Mouse (Mus musculus) MEL (cell line): ENCODE data around the gene Cdkn1a. TPM values are rescaled to one million over a fixed set of nuclear protein-coding genes. Genes with fewer than 3 reads are reported as not detected.
A peak's percentile ranks its signal among the peaks of the same experiment; 100 is the strongest.

Source experiments
- DNase-seq: peaks from one replicate; pipeline ENCODE4 v3.0.0; 2011; ENCODE audit warnings: low read depth, low spot score
- H3K27ac ChIP-seq: 2 replicates; pipeline ENCODE4 v1.5.1; 2012; ENCODE audit warnings: low read depth, mild to moderate bottlenecking, control low read depth, low read length, moderate library complexity; ENCODE audit not compliant: control insufficient read depth
- H3K27me3 ChIP-seq, 2 experiments: fragments of 150-350 bp in 1 of 2; sonication (generic) in 1 of 2; 2 replicates each; pipeline ENCODE4 v1.6.1; 2012; ENCODE audit warnings: low read length in 2 of 2, mild to moderate bottlenecking in 2 of 2, improper control_type of control experiment in 1 of 2, moderate library complexity in 1 of 2; ENCODE audit not compliant: insufficient read depth in 2 of 2, control insufficient read depth in 1 of 2
- H3K36me3 ChIP-seq, 2 experiments: 2 replicates each; pipeline ENCODE4 v1.6.1; 2012 to 2014; ENCODE audit warnings: low read length in 2 of 2, improper control_type of control experiment in 1 of 2, inconsistent platforms in 1 of 2, mild to moderate bottlenecking in 1 of 2; ENCODE audit not compliant: insufficient read depth in 2 of 2, control insufficient read depth in 1 of 2
- H3K4me1 ChIP-seq, 2 experiments: fragments of 150-350 bp in 1 of 2; sonication (generic) in 1 of 2; 2 replicates each; pipeline ENCODE4 v1.6.1; 2012; ENCODE audit warnings: low read length in 2 of 2, improper control_type of control experiment in 1 of 2, mild to moderate bottlenecking in 1 of 2; ENCODE audit not compliant: insufficient read depth in 2 of 2, control insufficient read depth in 1 of 2
- H3K4me3 ChIP-seq, 2 experiments: fragments of 150-350 bp in 1 of 2; sonication (generic) in 1 of 2; 2 replicates each; pipeline ENCODE4 v1.5.1; 2012; ENCODE audit warnings: low read depth in 2 of 2, low read length in 2 of 2, mild to moderate bottlenecking in 2 of 2, moderate library complexity in 2 of 2, control low read depth in 1 of 2, improper control_type of control experiment in 1 of 2; ENCODE audit not compliant: control insufficient read depth in 1 of 2, insufficient read depth in 1 of 2
- H3K79me2 ChIP-seq: 2 replicates; pipeline ENCODE4 v1.6.1; 2012; ENCODE audit warnings: mild to moderate bottlenecking, low read length, moderate library complexity; ENCODE audit not compliant: control insufficient read depth, poor library complexity, insufficient read depth
- H3K9ac ChIP-seq: 2 replicates; pipeline ENCODE4 v1.6.1; 2012; ENCODE audit warnings: low read depth, mild to moderate bottlenecking, control low read depth, low read length, moderate library complexity; ENCODE audit not compliant: control insufficient read depth, poor library complexity, severe bottlenecking
- H3K9me3 ChIP-seq: fragments of 150-350 bp; sonication (generic); replicated peaks from 2 replicates; pipeline ENCODE4 v1.6.1; 2012; ENCODE audit warnings: mild to moderate bottlenecking, low read length, improper control_type of control experiment, moderate library complexity; ENCODE audit not compliant: insufficient read depth
- BHLHE40 ChIP-seq: IDR thresholded peaks from 2 replicates; pipeline ENCODE4 v1.6.1; 2012; ENCODE audit warnings: low read depth, mild to moderate bottlenecking, inconsistent platforms, low read length, improper control_type of control experiment, borderline replicate concordance
- ELF1 ChIP-seq: IDR thresholded peaks from 2 replicates; pipeline ENCODE4 v1.6.1; 2014; ENCODE audit warnings: low read depth, mild to moderate bottlenecking, inconsistent platforms, low read length, improper control_type of control experiment, moderate library complexity
- EP300 ChIP-seq, 2 experiments: IDR thresholded peaks; 2 replicates each; pipeline ENCODE4 v1.6.1; 2011; ENCODE audit warnings: improper control_type of control experiment in 2 of 2, low read length in 2 of 2, low read depth in 1 of 2, mild to moderate bottlenecking in 1 of 2
- ETS1 ChIP-seq: IDR thresholded peaks from 2 replicates; pipeline ENCODE4 v1.6.1; 2012; ENCODE audit warnings: low read depth, mild to moderate bottlenecking, inconsistent platforms, low read length, improper control_type of control experiment, moderate library complexity
- GABPA ChIP-seq: IDR thresholded peaks from 2 replicates; pipeline ENCODE4 v1.6.1; 2012; ENCODE audit warnings: low read depth, mild to moderate bottlenecking, inconsistent platforms, low read length, improper control_type of control experiment, moderate library complexity
- JUND ChIP-seq: IDR thresholded peaks from 2 replicates; pipeline ENCODE4 v1.6.1; 2011; ENCODE audit warnings: low read depth, mild to moderate bottlenecking, improper control_type of control experiment, low read length
- KAT2A ChIP-seq: conservative IDR thresholded peaks from 2 replicates; pipeline ENCODE4 v1.6.1; 2012; ENCODE audit warnings: low read depth, low read length, improper control_type of control experiment, inconsistent platforms
- MAFK ChIP-seq: IDR thresholded peaks from 2 replicates; pipeline ENCODE4 v1.6.1; 2011; ENCODE audit warnings: low read depth, mild to moderate bottlenecking, low read length, improper control_type of control experiment, borderline replicate concordance
- MAZ ChIP-seq: IDR thresholded peaks from 2 replicates; pipeline ENCODE4 v1.6.1; 2012; ENCODE audit warnings: low read depth, mild to moderate bottlenecking, inconsistent platforms, low read length, improper control_type of control experiment
- MEF2A ChIP-seq: IDR thresholded peaks from 2 replicates; pipeline ENCODE4 v1.6.1; 2014; ENCODE audit warnings: low read depth, mild to moderate bottlenecking, inconsistent platforms, low read length, improper control_type of control experiment; ENCODE audit not compliant: poor library complexity, insufficient replicate concordance, severe bottlenecking; ENCODE audit errors: extremely low read depth
- MYB ChIP-seq: IDR thresholded peaks from 2 replicates; pipeline ENCODE4 v1.6.1; 2011; ENCODE audit warnings: mild to moderate bottlenecking, low read depth, low read length, improper control_type of control experiment
- MYC ChIP-seq: IDR thresholded peaks from 2 replicates; pipeline ENCODE4 v1.6.1; 2011; ENCODE audit warnings: low read depth, mild to moderate bottlenecking, low read length, improper control_type of control experiment, moderate library complexity
- NELFE ChIP-seq: IDR thresholded peaks from 2 replicates; pipeline ENCODE4 v1.6.1; 2011; ENCODE audit warnings: low read depth, low read length, improper control_type of control experiment
- POLR2A ChIP-seq, 2 experiments: IDR thresholded peaks; 2 replicates each; pipeline ENCODE4 v1.6.1; 2011 to 2012; ENCODE audit warnings: low read length in 2 of 2, mild to moderate bottlenecking in 2 of 2, control low read depth in 1 of 2, improper control_type of control experiment in 1 of 2, low read depth in 1 of 2, moderate library complexity in 1 of 2; ENCODE audit not compliant: control insufficient read depth in 1 of 2, insufficient read depth in 1 of 2, poor library complexity in 1 of 2
- RCOR1 ChIP-seq: IDR thresholded peaks from 2 replicates; pipeline ENCODE4 v1.6.1; 2012; ENCODE audit warnings: low read depth, mild to moderate bottlenecking, inconsistent platforms, low read length, improper control_type of control experiment
- SMC3 ChIP-seq: IDR thresholded peaks from 2 replicates; pipeline ENCODE4 v1.6.1; 2011; ENCODE audit warnings: low read depth, low read length, improper control_type of control experiment
- TAL1 ChIP-seq: IDR thresholded peaks from 2 replicates; pipeline ENCODE4 v1.6.1; 2012; ENCODE audit warnings: mild to moderate bottlenecking, inconsistent platforms, low read length, moderate library complexity, mixed read lengths
- TBP ChIP-seq: IDR thresholded peaks from 2 replicates; pipeline ENCODE4 v1.8.0; 2011; ENCODE audit warnings: low read depth, low read length, improper control_type of control experiment
- TCF12 ChIP-seq: IDR thresholded peaks from 2 replicates; pipeline ENCODE4 v1.6.1; 2014; ENCODE audit warnings: low read depth, mild to moderate bottlenecking, inconsistent platforms, low read length, improper control_type of control experiment, moderate library complexity
- USF1 ChIP-seq: IDR thresholded peaks from 2 replicates; pipeline ENCODE4 v1.6.1; 2014; ENCODE audit warnings: low read depth, mild to moderate bottlenecking, inconsistent platforms, low read length, improper control_type of control experiment, moderate library complexity
- ZC3H11A ChIP-seq: IDR thresholded peaks from 2 replicates; pipeline ENCODE4 v1.6.1; 2012; ENCODE audit warnings: low read depth, mild to moderate bottlenecking, inconsistent platforms, low read length, improper control_type of control experiment
- ZKSCAN1 ChIP-seq: IDR thresholded peaks from 2 replicates; pipeline ENCODE4 v1.6.1; 2012; ENCODE audit warnings: low read depth, mild to moderate bottlenecking, inconsistent platforms, low read length, improper control_type of control experiment, moderate library complexity
- ZMIZ1 ChIP-seq: IDR thresholded peaks from 2 replicates; pipeline ENCODE4 v1.6.1; 2012; ENCODE audit warnings: low read depth, mild to moderate bottlenecking, inconsistent platforms, low read length, improper control_type of control experiment, moderate library complexity
- ZNF384 ChIP-seq: IDR thresholded peaks from 2 replicates; pipeline ENCODE4 v1.6.1; 2012; ENCODE audit warnings: low read depth, mild to moderate bottlenecking, inconsistent platforms, low read length, improper control_type of control experiment
- polyA plus RNA-seq, 2 experiments: library from polyadenylated mRNA; stranded (reverse) in 1 of 2; unstranded in 1 of 2; fragments of >175 nt in 1 of 2; fragments of >200 nt in 1 of 2; gene quantifications; 2 replicates each; pipeline versions ENCODE4 v1.2.1 to v1.2.4; 2012; ENCODE audit warnings: low replicate concordance in 2 of 2, low read depth in 1 of 2; ENCODE audit not compliant: insufficient read length in 2 of 2, insufficient read depth in 1 of 2, missing spikeins in 1 of 2
- total RNA-seq: library from RNA; depleted of rRNA; stranded (reverse); fragments of 300-350 nt; gene quantifications from 2 replicates; pipeline ENCODE4 v1.2.3, GENCODE M21; 2012

The Cdkn1a gene
- total and polyA plus RNA-seq, 3 experiments = 2.0 to 21.0 TPM; not detected in 1

DNA sequence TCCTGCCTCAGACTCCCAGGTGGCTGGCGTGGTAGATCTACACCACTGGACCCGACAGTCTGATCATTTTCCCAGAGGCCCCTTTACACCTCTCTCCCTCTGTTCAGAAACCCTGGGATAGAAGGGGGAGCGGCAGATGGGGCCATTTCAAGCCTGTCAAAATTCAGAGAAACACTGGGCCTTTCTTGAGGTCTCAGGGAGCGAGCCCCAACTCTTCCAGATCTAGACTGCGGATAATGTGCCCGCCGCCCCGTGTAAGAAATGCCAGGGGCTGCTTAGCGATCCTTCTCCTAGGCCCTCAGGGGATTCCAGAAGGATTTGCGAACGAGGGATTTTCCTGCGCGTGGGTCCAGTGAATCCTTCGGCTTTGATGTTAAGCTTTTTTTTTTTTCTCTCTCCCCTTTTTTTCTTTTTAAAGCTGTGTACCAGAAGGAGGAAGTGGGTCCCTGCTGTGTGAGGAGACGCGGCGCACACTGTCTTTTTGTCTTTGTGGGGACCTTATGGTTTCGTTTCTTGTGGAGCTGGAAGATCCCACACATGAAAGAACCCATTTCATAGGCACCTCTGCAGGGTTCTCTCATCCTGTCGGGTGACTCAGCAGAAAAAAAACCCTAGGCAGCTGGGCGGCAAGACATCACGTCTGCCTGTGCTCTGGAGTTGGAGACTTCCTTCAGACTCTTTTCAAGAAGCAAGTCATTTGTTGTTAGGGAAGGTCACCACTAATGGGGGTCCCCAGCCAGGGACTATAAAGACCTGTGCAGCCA lies 9.0 kb upstream of the Cdkn1a start:
- H3K9ac ChIP-seq = peak overlapping the region; percentile 97
- TF ChIP-seq USF1 = 0 out of 2 replicates have a peak, but pooled peaks have one; percentile 12
- no peak for TF ChIP-seq JUND
- TF ChIP-seq NELFE = peak; percentile 17; the same call in 1 of the 2 replicates
- TF ChIP-seq POLR2A (IDR thresholded peaks at IDR 0.05; ENCODE audit: control insufficient read depth in 1 of 2, insufficient read depth in 1 of 2, low read depth in 1 of 2, low read length in 2 of 2, poor library complexity in 1 of 2) = peak; percentile 38 to 54; a peak in 3 of 4 replicates
- 0 out of 2 replicates have a peak, but pooled peaks have one; percentile 18 for TF ChIP-seq ELF1
- peak; percentile 81 for TF ChIP-seq GABPA
- no peak for TF ChIP-seq SMC3
- no peak for TF ChIP-seq RCOR1
- peak; percentile 93 for TF ChIP-seq ZNF384
- peak; percentile 63 for TF ChIP-seq ETS1
- TF ChIP-seq EP300 (IDR thresholded peaks at IDR 0.05; ENCODE audit: low read depth in 1 of 2, low read length in 2 of 2) = peak; percentile 3 to 33; a peak in 3 of 4 replicates
- TF ChIP-seq MAFK = peak; percentile 64; the same call in 1 of the 2 replicates
- no peak; the same call in 1 of the 2 replicates for TF ChIP-seq MAZ
- peak; percentile 31; the same call in 1 of the 2 replicates for TF ChIP-seq BHLHE40
- peak; percentile 47 for TF ChIP-seq TBP
- no peak for TF ChIP-seq MEF2A
- peak; percentile 44; the same call in 1 of the 2 replicates for TF ChIP-seq MYC
- TF ChIP-seq, all 39 proteins: peak for 12
- H3K36me3 ChIP-seq = peaks cover 0 to 15% of the 10 kb centered on the region in 2 experiments; a peak in 2 of 4 replicates
- peak; percentile 86 for DNase-seq
- H3K4me3 ChIP-seq = peak overlapping the region; percentile 66 to 87
- H3K9me3 ChIP-seq = no peaks in the 10 kb centered on the region
- H3K27ac ChIP-seq = peak overlapping the region; percentile 99
- peaks cover 12 to 20% of the 10 kb centered on the region in 2 experiments for H3K4me1 ChIP-seq
- peaks cover 5% of the 10 kb centered on the region; the same call in 1 of the 2 replicates for H3K79me2 ChIP-seq
- no peaks in the 10 kb centered on the region for H3K27me3 ChIP-seq

DNA sequence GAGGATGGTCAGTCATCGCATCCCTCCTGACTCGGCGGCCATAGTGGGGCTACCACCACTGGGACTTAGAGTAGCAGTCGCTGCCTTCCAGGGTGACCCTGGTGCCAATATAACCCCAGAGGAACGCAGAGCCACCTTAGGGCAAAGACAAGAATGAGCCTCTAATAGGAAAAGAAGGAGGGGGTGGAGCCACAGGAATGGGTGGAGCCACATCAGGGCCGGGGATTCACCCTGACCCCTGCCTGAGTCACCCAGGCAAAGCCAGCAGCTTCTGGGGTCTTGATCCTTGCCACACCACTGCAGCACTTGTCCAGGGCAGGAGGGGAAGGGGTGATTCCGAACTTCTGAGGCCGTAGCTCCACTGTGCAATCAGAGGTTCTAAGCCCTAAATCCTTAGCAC lies 7.2 kb upstream of the Cdkn1a start:
- no peak for TF ChIP-seq ELF1
- TF ChIP-seq TCF12 = no peak
- no peak for TF ChIP-seq MYC
- TF ChIP-seq TBP = no peak
- TF ChIP-seq RCOR1 = no peak
- no peak for TF ChIP-seq ZMIZ1
- TF ChIP-seq KAT2A = no peak
- TF ChIP-seq SMC3 = no peak
- no peak for TF ChIP-seq GABPA
- TF ChIP-seq TAL1 = no peak
- no peak for TF ChIP-seq ZC3H11A
- no peak for TF ChIP-seq EP300 (IDR thresholded peaks at IDR 0.05; ENCODE audit: low read depth in 1 of 2, low read length in 2 of 2)
- TF ChIP-seq USF1 = no peak
- no peak for TF ChIP-seq JUND
- TF ChIP-seq MYB = no peak
- no peak for TF ChIP-seq MEF2A
- no peak for TF ChIP-seq ZKSCAN1
- TF ChIP-seq ETS1 = no peak
- Histone ChIP-seq H3K27me3 (no peaks in the 10 kb centered on the region), H3K36me3 (peaks cover 0 to 10% of the 10 kb centered on the region in 2 experiments; a peak in 1 of 4 replicates), H3K9ac (no peak overlapping the region), H3K79me2 (peaks cover 5% of the 10 kb centered on the region; the same call in 1 of the 2 replicates), H3K4me1 (peaks cover 8 to 15% of the 10 kb centered on the region in 2 experiments), H3K27ac (no peak overlapping the region), H3K9me3 (no peaks in the 10 kb centered on the region), H3K4me3 (no peak overlapping the region)
- no peak for DNase-seq
